Mouse (Mus musculus) lung, embryonic 16.5 days (tissue): ENCODE measurements at regions not wholly inside any gene's neighbourhood (a gene's known extent, or its start where the extent isn't known, plus 50 kb on each side); places are given as distances from the start of the nearest gene placed in this dataset.
"Not testable (repeated sequence)": the region's sequence is repeated elsewhere in the genome, so short reads cannot be mapped to it uniquely, and the experiment has no call there.

Experiments
- ATAC-seq: fragments of 200-750 bp; cut with Nextera tagmentation; 2 replicates; pipeline ENCODE4 v1.8.0; 2017; ENCODE audit warnings: low read depth, mild to moderate bottlenecking, moderate library complexity
- H3K27ac ChIP-seq: fragments of 300-500 bp; sonication (generic); 2 replicates; pipeline ENCODE4 v1.5.1; 2014; ENCODE audit warnings: mild to moderate bottlenecking, control low read depth, low read length
- H3K27me3 ChIP-seq: fragments of 300-500 bp; sonication (generic); 2 replicates; pipeline ENCODE4 v1.6.1; 2014; ENCODE audit warnings: low read depth, low read length, mixed read lengths; ENCODE audit not compliant: control insufficient read depth, insufficient read depth
- H3K36me3 ChIP-seq: fragments of 300-500 bp; sonication (generic); 2 replicates; pipeline ENCODE4 v1.6.1; 2014; ENCODE audit warnings: low read length; ENCODE audit not compliant: control insufficient read depth, insufficient read depth
- H3K4me1 ChIP-seq: fragments of 300-500 bp; sonication (generic); replicated peaks from 2 replicates; pipeline ENCODE4 v1.6.1; 2014; ENCODE audit warnings: low read length, mixed read lengths; ENCODE audit not compliant: control insufficient read depth, insufficient read depth
- H3K4me2 ChIP-seq: fragments of 300-500 bp; sonication (generic); 2 replicates; pipeline ENCODE4 v1.6.1; 2014; ENCODE audit warnings: low read depth, low read length, control low read depth
- H3K4me3 ChIP-seq: fragments of 300-500 bp; sonication (generic); 2 replicates; pipeline ENCODE4 v1.5.1; 2014; ENCODE audit warnings: mild to moderate bottlenecking, low read length, control low read depth
- H3K9ac ChIP-seq: fragments of 300-500 bp; sonication (generic); 2 replicates; pipeline ENCODE4 v1.6.1; 2014; ENCODE audit warnings: low read length, control low read depth
- H3K9me3 ChIP-seq: fragments of 300-500 bp; sonication (generic); 2 replicates; pipeline ENCODE4 v1.6.1; 2016; ENCODE audit warnings: low read length; ENCODE audit not compliant: control insufficient read depth
- WGBS: fragments of 180-500 bp; shearing (Covaris S2); extraction: QIAGEN DNeasy Blood & Tissue Kit; methylation state at CpG from one replicate; pipeline ENCODE4 v1.1.7; 2014; 5-methylcytosine and 5-hydroxymethylcytosine counted together

DNA sequence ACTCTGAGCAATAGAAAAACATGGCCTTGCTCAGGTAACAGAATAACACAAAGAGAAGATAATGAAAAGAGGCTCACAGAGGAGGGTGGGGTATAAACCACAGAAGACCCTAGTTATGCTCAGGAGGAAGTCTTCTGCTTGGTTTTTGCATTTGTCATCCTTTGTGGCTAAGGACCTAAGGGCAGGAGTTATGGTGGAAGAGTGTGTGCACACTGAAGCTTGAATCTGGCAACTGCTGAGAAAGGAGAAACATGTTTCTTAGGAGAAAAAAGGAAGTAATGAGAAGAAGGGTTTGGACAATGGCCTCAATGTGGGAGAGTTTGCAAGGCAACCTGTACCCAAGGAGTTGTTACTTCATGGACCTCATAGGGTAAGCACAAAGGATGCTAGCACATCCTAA lies 106.8 kb upstream of the Nyap2 start:
- ATAC-seq: no peak
- H3K4me3 ChIP-seq: no peak overlapping the region
- no peak overlapping the region for H3K9ac ChIP-seq
- no peaks in the 10 kb centered on the region for H3K9me3 ChIP-seq
- H3K27me3 ChIP-seq: no peaks in the 10 kb centered on the region
- no peaks in the 10 kb centered on the region for H3K4me1 ChIP-seq
- H3K36me3 ChIP-seq: no peaks in the 10 kb centered on the region
- no peak overlapping the region for H3K27ac ChIP-seq
- no peak overlapping the region for H3K4me2 ChIP-seq

DNA sequence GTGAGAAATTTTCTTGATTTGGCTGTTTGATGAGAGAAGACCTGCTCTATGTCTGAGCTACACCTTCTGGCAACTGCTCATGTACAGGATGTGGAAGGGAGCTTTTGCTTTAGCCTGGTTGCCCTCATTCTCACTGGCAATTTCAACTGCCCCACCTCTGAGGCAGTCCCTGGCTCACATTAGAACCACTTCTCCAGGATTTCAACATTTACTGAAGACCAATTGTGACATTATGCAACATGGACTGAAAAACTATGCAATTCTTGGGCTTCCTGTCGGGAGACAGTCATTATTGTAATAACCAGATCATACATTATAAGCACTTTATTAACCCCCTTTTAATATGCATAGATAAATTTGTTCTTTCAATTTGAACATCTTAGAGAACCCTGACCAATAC lies 107.6 kb upstream of the Nyap2 start:
- Histone ChIP-seq H3K27ac (no peak overlapping the region), H3K36me3 (no peaks in the 10 kb centered on the region), H3K4me2 (no peak overlapping the region), H3K4me1 (no peaks in the 10 kb centered on the region), H3K9me3 (no peaks in the 10 kb centered on the region), H3K27me3 (no peaks in the 10 kb centered on the region), H3K9ac (no peak overlapping the region), H3K4me3 (no peak overlapping the region)
- ATAC-seq: no peak
- WGBS: 55% methylated on average over 1 of the region's 1 CpGs

DNA sequence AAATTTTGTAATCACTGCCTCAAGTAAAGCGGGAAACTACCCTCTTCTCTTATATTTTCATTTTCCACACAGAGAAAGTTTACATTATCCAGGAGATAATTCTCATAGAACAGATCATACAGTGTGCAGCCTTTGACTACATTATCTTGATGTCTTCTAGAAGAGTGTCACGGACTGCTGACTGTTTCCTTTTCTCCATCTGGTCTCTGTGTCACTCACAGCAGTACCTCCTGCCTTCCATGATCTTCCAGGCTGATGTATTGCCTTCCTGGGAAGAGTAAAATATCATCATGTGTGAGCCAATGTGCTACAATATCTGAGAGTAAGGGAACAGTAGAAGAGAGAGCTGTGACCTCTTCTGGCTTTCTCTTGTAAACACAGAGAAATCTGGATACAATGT lies 111.0 kb upstream of the Nyap2 start:
- WGBS: 47% methylated on average over 2 of the region's 2 CpGs
- Histone ChIP-seq H3K9me3 (no peaks in the 10 kb centered on the region), H3K36me3 (no peaks in the 10 kb centered on the region), H3K27me3 (no peaks in the 10 kb centered on the region), H3K9ac (no peak overlapping the region), H3K27ac (no peak overlapping the region), H3K4me1 (no peaks in the 10 kb centered on the region), H3K4me2 (no peak overlapping the region), H3K4me3 (no peak overlapping the region)
- ATAC-seq: no peak

DNA sequence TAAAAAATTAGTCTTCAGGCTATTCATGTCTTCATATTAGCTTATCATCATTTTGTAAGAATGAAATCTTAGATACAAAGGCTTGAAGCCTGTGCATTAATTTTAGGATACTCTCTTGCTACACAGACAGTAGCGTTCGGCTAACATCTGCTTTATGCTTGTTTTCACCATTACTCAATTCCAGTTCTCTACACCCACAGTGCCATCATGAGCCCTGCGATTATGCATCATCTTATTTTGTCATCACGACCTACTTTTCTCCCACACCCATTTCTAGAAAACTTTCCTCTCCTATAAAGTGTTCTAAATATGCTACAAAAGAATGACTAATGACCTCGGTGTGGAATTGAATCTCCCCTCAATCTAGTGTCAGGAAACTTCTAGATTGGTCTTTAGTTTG lies 112.4 kb upstream of the Nyap2 start:
- Histone ChIP-seq H3K4me2 (no peak overlapping the region), H3K36me3 (no peaks in the 10 kb centered on the region), H3K27ac (no peak overlapping the region), H3K4me3 (no peak overlapping the region), H3K27me3 (no peaks in the 10 kb centered on the region), H3K9me3 (no peaks in the 10 kb centered on the region), H3K4me1 (no peaks in the 10 kb centered on the region), H3K9ac (no peak overlapping the region)
- ATAC-seq: no peak
- whole genome bisulfite sequencing: 77% methylated on average over 5 of the region's 5 CpGs

DNA sequence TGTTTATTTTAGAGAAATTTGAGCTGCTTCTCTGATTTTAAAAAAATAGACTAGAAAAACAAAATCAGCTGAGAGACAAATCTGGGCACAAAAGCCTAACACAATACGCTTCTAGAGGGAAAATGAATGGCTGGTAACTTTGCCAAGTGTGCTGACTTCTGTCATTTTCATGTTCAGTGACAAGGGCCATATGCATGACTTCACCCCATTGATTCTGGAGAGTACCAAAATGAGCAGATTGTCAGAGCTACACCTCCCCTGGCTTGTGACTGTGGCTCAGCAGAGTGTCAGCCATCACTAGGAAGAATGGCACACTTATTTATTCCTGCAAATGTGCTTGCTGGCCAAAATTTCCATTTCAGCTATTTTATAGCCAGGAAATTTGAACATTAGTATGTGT lies 112.9 kb upstream of the Nyap2 start:
- no peaks in the 10 kb centered on the region for H3K9me3 ChIP-seq
- no peaks in the 10 kb centered on the region for H3K27me3 ChIP-seq
- no peak overlapping the region for H3K9ac ChIP-seq
- H3K27ac ChIP-seq: no peak overlapping the region
- H3K36me3 ChIP-seq: no peaks in the 10 kb centered on the region
- no peaks in the 10 kb centered on the region for H3K4me1 ChIP-seq
- H3K4me2 ChIP-seq: no peak overlapping the region
- whole genome bisulfite sequencing: 64% methylated on average over 1 of the region's 1 CpGs
- H3K4me3 ChIP-seq: no peak overlapping the region
- ATAC-seq: no peak

DNA sequence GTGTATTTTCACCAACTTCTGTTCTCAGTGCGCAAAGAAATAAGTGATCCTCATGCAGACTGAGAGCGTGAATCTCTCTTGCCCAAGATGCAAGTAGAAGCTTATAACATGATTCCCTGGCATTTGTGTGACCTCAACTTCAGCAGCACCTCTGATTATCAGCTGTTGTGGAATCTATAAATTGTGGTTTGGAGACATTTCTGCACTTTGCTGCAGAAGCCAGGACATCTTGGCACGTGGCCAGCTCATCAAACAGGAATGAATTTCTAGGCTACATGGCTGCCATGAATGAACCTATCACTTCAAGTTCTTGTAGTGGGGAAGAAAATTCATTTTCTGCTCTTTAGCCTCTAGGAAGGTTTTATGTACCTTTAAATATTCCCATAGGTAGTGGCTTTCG lies 126.3 kb upstream of the Nyap2 start:
- H3K9ac ChIP-seq: no peak overlapping the region
- ATAC-seq: no peak
- 63% methylated on average over 4 of the region's 4 CpGs for WGBS
- no peak overlapping the region for H3K4me3 ChIP-seq
- H3K27me3 ChIP-seq: no peaks in the 10 kb centered on the region
- no peaks in the 10 kb centered on the region for H3K36me3 ChIP-seq
- no peak overlapping the region for H3K27ac ChIP-seq
- H3K9me3 ChIP-seq: no peaks in the 10 kb centered on the region
- no peaks in the 10 kb centered on the region for H3K4me1 ChIP-seq
- H3K4me2 ChIP-seq: no peak overlapping the region

DNA sequence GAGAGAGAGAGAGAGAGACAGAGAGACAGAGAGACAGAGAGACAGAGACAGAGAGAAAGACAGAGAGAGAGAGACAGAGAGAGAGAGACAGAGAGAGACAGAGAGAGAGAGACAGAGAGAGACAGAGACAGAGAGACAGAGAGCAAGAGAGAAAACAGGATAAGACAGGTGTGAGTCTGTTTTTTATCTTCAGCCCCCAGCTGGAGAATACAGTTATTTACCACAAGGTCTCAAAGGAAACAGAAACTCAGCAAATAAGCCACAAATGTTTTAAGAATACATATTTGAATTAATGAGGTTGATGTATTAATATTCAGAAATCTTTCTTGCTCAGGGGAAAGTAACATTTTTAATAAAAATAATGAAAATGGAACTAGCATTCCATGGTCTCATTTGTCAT lies 130.7 kb upstream of the Nyap2 start:
- H3K36me3 ChIP-seq, H3K9me3 ChIP-seq, H3K4me2 ChIP-seq, H3K4me3 ChIP-seq, ATAC-seq, H3K4me1 ChIP-seq, H3K27me3 ChIP-seq, H3K27ac ChIP-seq, H3K9ac ChIP-seq: not testable (repeated sequence)

DNA sequence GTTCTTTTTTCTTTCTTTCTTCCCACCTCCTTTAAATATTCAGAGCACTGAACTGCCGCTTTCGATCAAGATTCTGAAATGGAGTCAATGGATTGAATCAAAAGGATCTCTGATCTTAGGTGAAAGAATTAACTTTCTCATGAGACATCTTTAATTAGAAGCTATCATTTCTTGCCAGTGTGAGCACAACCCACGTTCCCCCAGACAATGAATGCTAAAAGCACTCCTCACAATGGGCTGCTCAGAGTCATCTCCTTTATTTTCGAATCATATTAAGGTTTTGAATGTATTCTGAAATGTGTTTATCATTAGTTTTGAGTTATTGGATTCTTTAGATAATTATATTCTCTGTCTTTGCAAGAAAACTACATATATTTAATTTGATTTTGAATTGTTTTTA lies 137.4 kb upstream of the Nyap2 start:
- ATAC-seq: no peak
- Histone ChIP-seq H3K36me3 (no peaks in the 10 kb centered on the region), H3K9me3 (no peaks in the 10 kb centered on the region), H3K4me1 (no peaks in the 10 kb centered on the region), H3K27me3 (no peaks in the 10 kb centered on the region), H3K4me3 (no peak overlapping the region), H3K27ac (no peak overlapping the region), H3K9ac (no peak overlapping the region), H3K4me2 (no peak overlapping the region)
- 83% methylated on average over 4 of the region's 4 CpGs for WGBS

DNA sequence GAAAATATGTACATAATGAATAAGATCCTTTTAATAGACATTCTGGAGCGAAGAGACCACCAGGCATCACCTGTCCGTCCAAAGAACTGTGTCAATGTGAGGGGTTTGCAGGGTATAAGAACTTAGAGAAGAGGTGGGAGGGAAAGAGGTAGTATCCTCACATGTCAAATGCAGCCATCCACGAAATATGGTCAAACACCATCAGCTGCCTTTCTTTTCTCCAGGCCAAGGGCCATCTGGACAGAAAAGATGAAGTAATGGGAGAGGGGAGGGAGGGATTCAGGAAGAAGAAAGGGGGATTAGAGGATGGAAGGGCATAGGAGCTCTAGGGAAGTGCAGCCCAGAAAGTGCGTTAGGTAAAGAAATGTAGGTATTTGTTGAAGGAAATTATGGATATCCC lies 141.0 kb upstream of the Dock10 start:
- Histone ChIP-seq H3K9me3 (no peaks in the 10 kb centered on the region), H3K27ac (no peak overlapping the region), H3K9ac (no peak overlapping the region), H3K4me3 (no peak overlapping the region), H3K36me3 (no peaks in the 10 kb centered on the region), H3K4me2 (no peak overlapping the region), H3K27me3 (no peaks in the 10 kb centered on the region), H3K4me1 (no peaks in the 10 kb centered on the region)
- no peak for ATAC-seq
- WGBS: 67% methylated on average over 4 of the region's 4 CpGs

DNA sequence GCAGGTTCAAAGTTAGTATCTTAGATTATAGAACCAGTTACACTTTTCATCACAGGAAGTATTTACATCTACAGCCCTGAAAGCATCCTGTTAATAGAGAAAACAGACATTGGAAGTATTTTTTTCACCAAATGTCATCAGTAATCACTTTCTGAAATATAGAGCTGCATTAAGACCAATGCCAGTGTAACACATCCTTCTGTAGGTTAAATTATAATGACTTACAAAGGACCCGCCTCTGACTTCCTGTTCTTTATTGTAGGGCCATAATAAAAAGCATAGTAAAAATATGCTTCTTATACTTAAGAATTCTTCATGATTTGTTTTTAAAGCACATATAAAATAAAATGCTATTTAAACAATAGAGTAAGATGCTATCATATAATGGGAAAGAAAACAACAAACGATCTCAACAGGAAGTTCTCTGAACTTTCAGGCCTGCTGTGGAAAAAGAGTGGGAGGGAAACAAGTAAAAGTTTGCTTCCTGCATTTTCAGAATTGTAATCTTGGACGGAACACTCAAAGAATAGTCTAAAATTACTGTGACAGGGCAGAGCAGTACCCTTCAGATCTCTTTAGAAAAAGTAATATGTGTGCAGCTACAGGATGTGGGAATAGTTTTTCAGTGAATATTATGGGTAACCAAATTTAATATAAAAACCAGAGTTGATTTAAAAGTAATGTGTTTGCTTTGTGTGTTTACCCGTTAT lies 116.0 kb upstream of the Dock10 start:
- WGBS: 72% methylated on average over 4 of the region's 4 CpGs
- no peak overlapping the region for H3K4me3 ChIP-seq
- no peak overlapping the region for H3K9ac ChIP-seq
- no peaks in the 10 kb centered on the region for H3K4me1 ChIP-seq
- H3K36me3 ChIP-seq: no peaks in the 10 kb centered on the region
- H3K9me3 ChIP-seq: no peaks in the 10 kb centered on the region
- ATAC-seq: no peak
- H3K27ac ChIP-seq: no peak overlapping the region
- H3K27me3 ChIP-seq: no peaks in the 10 kb centered on the region
- no peak overlapping the region for H3K4me2 ChIP-seq
